Mouse (Mus musculus) megakaryocyte, embryonic 14.5 days (primary cell): ENCODE measurements around the gene Pdxp.

Experiments used
- FLI1 ChIP-seq: IDR thresholded peaks from 2 replicates; pipeline ENCODE4 v1.6.1; 2012; ENCODE audit warnings: low read length, inconsistent platforms, mixed read lengths
- GATA1 ChIP-seq: IDR thresholded peaks from 3 replicates; pipeline ENCODE4 v1.6.1; 2012; ENCODE audit warnings: mixed read lengths, low read length, inconsistent platforms, borderline replicate concordance

- TF ChIP-seq GATA1 (no peak), FLI1 (no peak)
Observed at GRCm38 (mm10) chr15:78892440-78892839, 21.3 kb upstream of the Pdxp start.
